Mouse (Mus musculus) lung, embryonic 14.5 days (tissue): ENCODE measurements at regions not wholly inside any gene's neighbourhood (a gene's known extent, or its start where the extent isn't known, plus 50 kb on each side); places are given as distances from the start of the nearest gene placed in this dataset.

ENCODE experiments used
- ATAC-seq: fragments of 200-750 bp; cut with Nextera tagmentation; 2 replicates; pipeline ENCODE4 v1.8.0; 2017; ENCODE audit warnings: mild to moderate bottlenecking, moderate TSS enrichment, moderate library complexity; ENCODE audit not compliant: insufficient read depth
- DNase-seq: peaks from one replicate; pipeline ENCODE4 v3.0.0-alpha.2; 2015
- H3K27ac ChIP-seq: fragments of 300-500 bp; sonication (generic); 2 replicates; pipeline ENCODE4 v1.5.1; 2014; ENCODE audit warnings: low read depth, mild to moderate bottlenecking, moderate library complexity
- H3K27me3 ChIP-seq: fragments of 300-500 bp; sonication (generic); 2 replicates; pipeline ENCODE4 v1.6.1; 2014; ENCODE audit warnings: low read length, control low read depth; ENCODE audit not compliant: insufficient read depth
- H3K36me3 ChIP-seq: fragments of 300-500 bp; sonication (generic); 2 replicates; pipeline ENCODE4 v1.6.1; 2014; ENCODE audit warnings: control low read depth; ENCODE audit not compliant: insufficient read depth
- H3K4me1 ChIP-seq: fragments of 300-500 bp; sonication (generic); 2 replicates; pipeline ENCODE4 v1.6.1; 2014; ENCODE audit warnings: antibody characterized with exemption, control low read depth; ENCODE audit not compliant: insufficient read depth
- H3K4me2 ChIP-seq: fragments of 300-500 bp; sonication (generic); 2 replicates; pipeline ENCODE4 v1.6.1; 2014; ENCODE audit warnings: mild to moderate bottlenecking
- H3K4me3 ChIP-seq: fragments of 300-500 bp; sonication (generic); 2 replicates; pipeline ENCODE4 v1.5.1; 2014; ENCODE audit warnings: low read depth, low read length
- H3K9ac ChIP-seq: fragments of 300-500 bp; sonication (generic); 2 replicates; pipeline ENCODE4 v1.6.1; 2014
- H3K9me3 ChIP-seq: fragments of 300-500 bp; sonication (generic); 2 replicates; pipeline ENCODE4 v1.6.1; 2016; ENCODE audit warnings: low read depth, low read length, control low read depth
- CTCF ChIP-seq: IDR thresholded peaks from 2 replicates; pipeline ENCODE4 v1.5.1; 2016; ENCODE audit warnings: antibody characterized with exemption, low read depth
- WGBS: fragments of 180-500 bp; shearing (Covaris S2); extraction: QIAGEN DNeasy Blood & Tissue Kit; methylation state at CpG from one replicate; pipeline ENCODE4 v1.1.7; 2014; 5-methylcytosine and 5-hydroxymethylcytosine counted together

GRCm38 (mm10) chr10:95773425-95773980, 69.2 kb downstream of the Gm33543 start:
- Histone ChIP-seq H3K9ac (no peak overlapping the region), H3K4me3 (no peak overlapping the region), H3K9me3 (no peaks in the 10 kb centered on the region), H3K27ac (no peak overlapping the region), H3K36me3 (no peaks in the 10 kb centered on the region), H3K4me1 (no peaks in the 10 kb centered on the region), H3K4me2 (no peak overlapping the region), H3K27me3 (no peaks in the 10 kb centered on the region)
- TF ChIP-seq CTCF = no peak
- 63% methylated on average over 16 of the region's 16 CpGs for WGBS
- ATAC-seq = peak; percentile 49; the same call in 1 of the 2 replicates
- DNase-seq = peak; percentile 38

- Histone ChIP-seq H3K9me3 (no peaks in the 10 kb centered on the region), H3K27me3 (no peaks in the 10 kb centered on the region), H3K4me1 (0 out of 2 replicates have a peak, but pooled peaks cover 1% of the 10 kb centered on the region), H3K27ac (no peak overlapping the region), H3K36me3 (no peaks in the 10 kb centered on the region), H3K4me3 (no peak overlapping the region), H3K9ac (no peak overlapping the region), H3K4me2 (no peak overlapping the region)
- ATAC-seq (no peak), DNase-seq (no peak)
- WGBS = 84% methylated on average over 9 of the region's 9 CpGs
- TF ChIP-seq CTCF = no peak
Observed at GRCm38 (mm10) chr10:95772811-95773424, 69.8 kb downstream of the Gm33543 start.

- H3K9ac ChIP-seq = no peak overlapping the region
- no peak for TF ChIP-seq CTCF
- no peak overlapping the region for H3K4me3 ChIP-seq
- DNase-seq (no peak), ATAC-seq (no peak)
- no peak overlapping the region for H3K27ac ChIP-seq
- no peak overlapping the region for H3K4me2 ChIP-seq
- H3K9me3 ChIP-seq = no peaks in the 10 kb centered on the region
- H3K4me1 ChIP-seq = 0 out of 2 replicates have a peak, but pooled peaks cover 3% of the 10 kb centered on the region
- H3K27me3 ChIP-seq = no peaks in the 10 kb centered on the region
- 72% methylated on average over 8 of the region's 8 CpGs for WGBS
- no peaks in the 10 kb centered on the region for H3K36me3 ChIP-seq
Observed at GRCm38 (mm10) chr10:95768974-95769373, 73.8 kb downstream of the Gm33543 start.

- Histone ChIP-seq H3K9me3 (no peaks in the 10 kb centered on the region), H3K9ac (no peak overlapping the region), H3K4me2 (no peak overlapping the region), H3K27me3 (no peaks in the 10 kb centered on the region), H3K4me3 (no peak overlapping the region), H3K4me1 (0 out of 2 replicates have a peak, but pooled peaks cover 3% of the 10 kb centered on the region), H3K36me3 (no peaks in the 10 kb centered on the region), H3K27ac (no peak overlapping the region)
- DNase-seq = no peak
- TF ChIP-seq CTCF = no peak
- no peak for ATAC-seq
- WGBS = 20% methylated on average over 6 of the region's 7 CpGs
Observed at GRCm38 (mm10) chr10:95767526-95768161, 75.1 kb downstream of the Gm33543 start.

- H3K4me1 ChIP-seq = 0 out of 2 replicates have a peak, but pooled peaks cover 3% of the 10 kb centered on the region
- no peak overlapping the region for H3K4me2 ChIP-seq
- ATAC-seq = no peak
- no peak for DNase-seq
- no peaks in the 10 kb centered on the region for H3K9me3 ChIP-seq
- no peak overlapping the region for H3K9ac ChIP-seq
- H3K27ac ChIP-seq = no peak overlapping the region
- 61% methylated on average over 4 of the region's 4 CpGs for WGBS
- TF ChIP-seq CTCF = no peak
- no peaks in the 10 kb centered on the region for H3K36me3 ChIP-seq
- no peaks in the 10 kb centered on the region for H3K27me3 ChIP-seq
- H3K4me3 ChIP-seq = no peak overlapping the region
Observed at GRCm38 (mm10) chr10:95764129-95764528, 78.6 kb downstream of the Gm33543 start.

GRCm38 (mm10) chr10:95762632-95763031, 80.1 kb downstream of the Gm33543 start:
- no peak overlapping the region for H3K27ac ChIP-seq
- ATAC-seq = no peak
- no peak overlapping the region for H3K4me2 ChIP-seq
- 25% methylated on average over 8 of the region's 8 CpGs for WGBS
- no peaks in the 10 kb centered on the region for H3K4me1 ChIP-seq
- no peak for TF ChIP-seq CTCF
- no peak overlapping the region for H3K4me3 ChIP-seq
- no peaks in the 10 kb centered on the region for H3K9me3 ChIP-seq
- H3K9ac ChIP-seq = no peak overlapping the region
- no peaks in the 10 kb centered on the region for H3K27me3 ChIP-seq
- peak; percentile 25 for DNase-seq
- no peaks in the 10 kb centered on the region for H3K36me3 ChIP-seq

- Histone ChIP-seq H3K9ac (no peak overlapping the region), H3K36me3 (no peaks in the 10 kb centered on the region), H3K27me3 (no peaks in the 10 kb centered on the region), H3K4me2 (no peak overlapping the region), H3K4me1 (no peaks in the 10 kb centered on the region), H3K9me3 (no peaks in the 10 kb centered on the region), H3K27ac (no peak overlapping the region), H3K4me3 (no peak overlapping the region)
- DNase-seq (no peak), ATAC-seq (no peak)
- no peak for TF ChIP-seq CTCF
- 90% methylated on average over 4 of the region's 4 CpGs for WGBS
Observed at GRCm38 (mm10) chr10:95761969-95762368, 80.8 kb downstream of the Gm33543 start.
